Mouse (Mus musculus): ENCODE measurements around the gene Pappa. TPM values are rescaled to one million over a fixed set of nuclear protein-coding genes. Genes with fewer than 3 reads are reported as not detected.

Gene Pappa
- total and polyA plus RNA-seq, 3 experiments: not detected

DNA sequence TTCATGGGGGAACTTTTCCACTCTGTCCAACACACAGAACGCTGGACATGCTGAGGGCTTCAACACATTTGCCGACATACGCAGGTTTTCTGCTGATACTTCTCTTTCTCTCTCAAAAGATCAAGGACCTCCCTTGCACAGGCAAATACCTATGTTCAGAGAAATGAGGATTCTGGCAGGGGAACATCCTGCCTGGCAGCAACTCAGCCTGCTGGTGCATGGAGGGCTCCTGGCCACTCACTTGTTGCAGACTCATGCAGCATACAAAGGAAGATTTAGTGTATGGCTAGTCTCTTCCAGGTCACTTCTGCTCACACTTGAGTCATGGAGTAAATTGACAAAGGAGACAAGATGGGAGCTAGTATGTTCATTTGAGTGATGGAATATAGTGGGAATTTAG is 34.7 kb downstream of the Pappa start:
- Histone ChIP-seq H3K9me3 (replicated peaks; ENCODE audit: low read length) (peaks cover 51% of the 10 kb centered on the region), H3K27ac (ENCODE audit: insufficient read depth, low read depth) (no peak overlapping the region), H3K4me3 (replicated peaks in 1 of 3; ENCODE audit: low read depth in 2 of 3, low read length in 2 of 3, poor library complexity in 1 of 3) (no peak overlapping the region), H3K79me2 (replicated peaks; ENCODE audit: control insufficient read depth, extremely low read depth, insufficient read depth, poor library complexity, severe bottlenecking) (no peaks in the 10 kb centered on the region; the same call in 1 of the 2 replicates), H3K36me3 (replicated peaks in 1 of 2; ENCODE audit: control insufficient read depth in 1 of 2, insufficient read depth in 1 of 2, low read length in 1 of 2) (no peaks in the 10 kb centered on the region), H3K27me3 (replicated peaks) (no peaks in the 10 kb centered on the region), H3K9ac (ENCODE audit: insufficient read depth, low read depth) (no peak overlapping the region), H3K4me2 (ENCODE audit: insufficient read depth, low read depth, poor library complexity, severe bottlenecking) (no peak overlapping the region), H3K4me1 (ENCODE audit: control insufficient read depth in 1 of 2, insufficient read depth in 2 of 2) (no peaks in the 10 kb centered on the region)
- no peak for TF ChIP-seq JUN (IDR thresholded peaks at IDR 0.05; ENCODE audit: insufficient read depth, low read depth, low read length)
- no peak for TF ChIP-seq MAFK (IDR thresholded peaks at IDR 0.05; ENCODE audit: insufficient replicate concordance, low read length)
- TF ChIP-seq SIN3A (IDR thresholded peaks at IDR 0.05; ENCODE audit: low read length): no peak
- TF ChIP-seq NELFE (IDR thresholded peaks at IDR 0.05; ENCODE audit: low read depth, low read length): no peak
- no peak for TF ChIP-seq JUND (conservative IDR thresholded peaks at IDR 0.05; ENCODE audit: low read depth, low read length)
- TF ChIP-seq USF2 (conservative IDR thresholded peaks at IDR 0.05; ENCODE audit: low read depth, low read length): no peak
- TF ChIP-seq POLR2AphosphoS2 (IDR thresholded peaks at IDR 0.05; ENCODE audit: low read depth, low read length): no peak
- TF ChIP-seq SMC3 (IDR thresholded peaks at IDR 0.05; ENCODE audit: low read depth, low read length): no peak
- no peak for TF ChIP-seq BHLHE40 (IDR thresholded peaks at IDR 0.05; ENCODE audit: low read depth, low read length)
- TF ChIP-seq ZKSCAN1 (IDR thresholded peaks at IDR 0.05; ENCODE audit: borderline replicate concordance, low read depth, low read length): no peak
- no peak for TF ChIP-seq E2F4 (IDR thresholded peaks at IDR 0.05; ENCODE audit: insufficient replicate concordance, low read depth, low read length)
- TF ChIP-seq RCOR1 (conservative IDR thresholded peaks at IDR 0.05; ENCODE audit: low read depth, low read length): no peak
- TF ChIP-seq EP300 (IDR thresholded peaks at IDR 0.05; ENCODE audit: low read length): no peak
- TF ChIP-seq CTCF (conservative IDR thresholded peaks at IDR 0.05 in 1 of 2, IDR thresholded peaks at IDR 0.05 in 1 of 2; ENCODE audit: low read depth in 2 of 2, low read length in 2 of 2): no peak
- no peak for TF ChIP-seq MAZ (IDR thresholded peaks at IDR 0.05; ENCODE audit: low read depth, low read length)
- TF ChIP-seq CHD1 (IDR thresholded peaks at IDR 0.05; ENCODE audit: low read depth, low read length): no peak
- no peak for TF ChIP-seq CHD2 (IDR thresholded peaks at IDR 0.05; ENCODE audit: low read length)
- TF ChIP-seq RAD21 (IDR thresholded peaks at IDR 0.05; ENCODE audit: low read depth, low read length): no peak
- no peak for TF ChIP-seq MYC (IDR thresholded peaks at IDR 0.05; ENCODE audit: low read depth, low read length)
- TF ChIP-seq HCFC1 (IDR thresholded peaks at IDR 0.05; ENCODE audit: low read depth, low read length): no peak
- DNase-seq (ENCODE audit: extremely low read depth): no peak
- in situ Hi-C loops (cut with MboI; ENCODE audit: low pct_ligation_motif_present, low pct_unique_long_range_greater_than_20kb, low sequenced_read_pairs): no loop called here
- dilution Hi-C loops (cut with MboI; ENCODE audit: extremely low pct_ligation_motif_present, extremely low pct_unique_long_range_greater_than_20kb, low sequenced_read_pairs): no loop called here

DNA sequence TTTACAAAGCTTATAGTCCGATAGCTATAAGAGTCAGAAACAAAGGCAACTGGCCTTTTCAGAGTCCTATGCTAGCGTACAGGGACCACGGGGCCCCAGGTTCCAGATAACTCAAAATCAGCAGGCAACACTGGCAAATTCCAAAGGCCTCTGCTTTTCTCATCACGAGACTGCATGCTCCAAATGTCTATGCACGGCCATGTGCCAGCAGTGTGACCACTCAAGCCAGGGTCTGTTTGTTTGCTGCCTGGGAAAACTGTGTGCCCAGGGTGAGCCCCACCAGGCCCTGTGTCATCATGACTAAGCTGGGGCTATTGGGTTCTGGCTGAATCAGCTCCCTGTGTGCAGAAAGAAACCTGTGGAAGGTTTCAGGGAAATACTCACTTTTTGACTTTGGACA is 35.5 kb downstream of the Pappa start:
- H3K36me3 ChIP-seq (replicated peaks in 1 of 2; ENCODE audit: control insufficient read depth in 1 of 2, insufficient read depth in 1 of 2, low read length in 1 of 2): no peaks in the 10 kb centered on the region
- H3K79me2 ChIP-seq (replicated peaks; ENCODE audit: control insufficient read depth, extremely low read depth, insufficient read depth, poor library complexity, severe bottlenecking): no peaks in the 10 kb centered on the region; the same call in 1 of the 2 replicates
- H3K9ac ChIP-seq (ENCODE audit: insufficient read depth, low read depth): no peak overlapping the region
- H3K27me3 ChIP-seq (replicated peaks): no peaks in the 10 kb centered on the region
- in situ Hi-C loops (cut with MboI; ENCODE audit: low pct_ligation_motif_present, low pct_unique_long_range_greater_than_20kb, low sequenced_read_pairs): no loop called here
- H3K4me3 ChIP-seq (replicated peaks in 1 of 3; ENCODE audit: low read depth in 2 of 3, low read length in 2 of 3, poor library complexity in 1 of 3): no peak overlapping the region
- H3K9me3 ChIP-seq (replicated peaks; ENCODE audit: low read length): peaks cover 55% of the 10 kb centered on the region
- dilution Hi-C loops (cut with MboI; ENCODE audit: extremely low pct_ligation_motif_present, extremely low pct_unique_long_range_greater_than_20kb, low sequenced_read_pairs): no loop called here
- no peak for TF ChIP-seq RCOR1 (conservative IDR thresholded peaks at IDR 0.05; ENCODE audit: low read depth, low read length)
- TF ChIP-seq ZNF384 (IDR thresholded peaks at IDR 0.05; ENCODE audit: low read depth, low read length): no peak
- TF ChIP-seq JUND (conservative IDR thresholded peaks at IDR 0.05; ENCODE audit: low read depth, low read length): no peak
- TF ChIP-seq GABPA (IDR thresholded peaks at IDR 0.05; ENCODE audit: insufficient replicate concordance, low read depth, low read length): no peak
- no peak for TF ChIP-seq MAFK (IDR thresholded peaks at IDR 0.05; ENCODE audit: insufficient replicate concordance, low read length)
- no peak for TF ChIP-seq CHD2 (IDR thresholded peaks at IDR 0.05; ENCODE audit: low read length)
- no peak for TF ChIP-seq SIN3A (IDR thresholded peaks at IDR 0.05; ENCODE audit: low read length)
- TF ChIP-seq NRF1 (IDR thresholded peaks at IDR 0.05; ENCODE audit: low read depth, low read length): no peak
- no peak for TF ChIP-seq USF1 (IDR thresholded peaks at IDR 0.05; ENCODE audit: low read depth, low read length)
- TF ChIP-seq UBTF (IDR thresholded peaks at IDR 0.05; ENCODE audit: low read depth, low read length): no peak
- TF ChIP-seq HCFC1 (IDR thresholded peaks at IDR 0.05; ENCODE audit: low read depth, low read length): no peak
- TF ChIP-seq ZMIZ1 (IDR thresholded peaks at IDR 0.05; ENCODE audit: low read depth, low read length): no peak
- no peak for TF ChIP-seq CHD1 (IDR thresholded peaks at IDR 0.05; ENCODE audit: low read depth, low read length)
- TF ChIP-seq ZC3H11A (IDR thresholded peaks at IDR 0.05; ENCODE audit: low read depth, low read length): no peak
- H3K4me1 ChIP-seq (ENCODE audit: control insufficient read depth in 1 of 2, insufficient read depth in 2 of 2): no peaks in the 10 kb centered on the region
- H3K27ac ChIP-seq (ENCODE audit: insufficient read depth, low read depth): no peak overlapping the region
- DNase-seq (ENCODE audit: extremely low read depth): no peak
- H3K4me2 ChIP-seq (ENCODE audit: insufficient read depth, low read depth, poor library complexity, severe bottlenecking): no peak overlapping the region
